Mouse (Mus musculus) adrenal gland, postnatal 14 days (tissue): ENCODE results near the gene Olfr199. TPM values are rescaled to one million over a fixed set of nuclear protein-coding genes. Genes with fewer than 3 reads are reported as not detected.
"Not testable (repeated sequence)": the region's sequence is repeated elsewhere in the genome, so short reads cannot be mapped to it uniquely, and the experiment has no call there.

Experiments
- DNase-seq: peaks from one replicate; pipeline ENCODE4 v3.0.0; 2021; ENCODE audit warnings: mixed read lengths
- long read RNA-seq, 2 experiments: library from polyadenylated mRNA; stranded (forward); transcript quantifications; one replicate each; pipeline ENCODE4 v2.0.0; 2021
- total RNA-seq: library from RNA; stranded (reverse); gene quantifications from 2 replicates; pipeline ENCODE4 v1.2.3, GENCODE M21; 2021

Gene Olfr199
- total RNA-seq: not detected in 2 replicates
- long read RNA-seq, experiment 1: 0 reads
- long read RNA-seq, experiment 2: 0 reads

DNA sequence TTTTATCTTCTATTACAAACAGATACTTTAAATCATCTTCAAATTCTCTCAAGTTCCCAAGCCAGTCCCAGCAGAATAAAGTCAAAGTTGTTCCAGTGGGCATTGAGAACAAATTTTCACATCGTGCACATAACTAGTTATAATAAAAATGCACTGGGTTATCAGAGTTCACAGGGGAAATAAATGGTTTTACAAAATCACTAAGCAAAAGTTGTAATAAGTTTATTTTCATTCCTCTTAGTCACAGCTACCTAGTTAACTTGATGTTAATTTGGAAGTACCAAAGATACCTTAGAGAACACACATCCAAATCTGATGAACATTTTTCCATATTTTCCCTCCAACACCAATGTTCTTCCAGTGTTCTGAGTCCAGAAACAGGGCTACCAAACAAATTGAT is at the start of gene Olfr199:
TSS of gene Olfr199 (minus strand) at position 101 of the 400 bp plus-strand sequence.
- not testable (repeated sequence) for DNase-seq

DNA sequence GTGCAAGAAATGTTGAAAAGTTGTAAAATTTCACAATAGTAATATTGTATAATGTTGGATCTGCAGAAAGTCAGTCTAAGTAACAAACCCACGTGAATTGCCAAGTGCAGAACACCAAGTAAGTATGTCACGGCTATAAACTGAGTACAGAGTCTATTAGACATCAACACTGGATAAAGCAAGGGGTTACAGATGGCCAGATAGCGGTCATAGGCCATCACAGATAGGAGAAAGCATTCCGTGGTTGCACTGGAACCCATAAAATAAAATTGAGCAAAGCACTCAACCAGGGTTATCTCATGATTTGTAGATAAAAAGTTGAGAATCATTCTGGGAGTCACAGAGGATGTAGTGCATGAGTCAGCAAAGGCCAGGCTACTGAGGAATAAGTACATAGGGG is 49.5 kb upstream of the Olfr199 start:
- not testable (repeated sequence) for DNase-seq

- no peak for DNase-seq
These were observed 30.1 kb upstream of the Olfr199 start for GRCm38 (mm10) chr16:59249684-59250083.

- not testable (repeated sequence) for DNase-seq
These were observed 1.7 kb downstream of the Olfr199 start for GRCm38 (mm10) chr16:59217861-59218260.

DNA sequence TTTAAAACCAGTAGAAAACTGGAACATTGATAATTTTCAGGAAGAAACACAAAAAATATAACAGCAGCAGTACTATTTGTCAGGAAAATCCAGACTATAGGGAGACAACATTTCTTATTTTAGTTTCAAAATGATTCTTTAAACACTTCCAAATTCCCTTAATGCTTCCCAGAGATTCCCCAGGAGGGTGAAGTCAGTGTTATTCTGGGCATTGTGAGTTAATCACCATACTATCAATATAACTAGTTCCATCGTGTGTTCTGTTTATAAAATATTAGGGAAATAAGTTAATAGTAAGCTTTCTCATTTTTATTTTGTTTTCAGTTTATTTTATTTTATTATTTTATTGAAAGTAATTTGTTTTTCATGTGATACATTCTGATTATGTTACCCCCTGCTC is 16.1 kb downstream of the Olfr199 start, which contains the start of gene Olfr198:
TSS of gene Olfr198 (minus strand) at position 101 of the 400 bp plus-strand sequence.
- not testable (repeated sequence) for DNase-seq

- DNase-seq: no peak
These were observed 49.2 kb downstream of the Olfr199 start, which contains the start of gene Olfr196 for GRCm38 (mm10) chr16:59170354-59170753. TSS of gene Olfr196 (minus strand) at chr16:59170454.

Other genes with a start within 250 kb of the Olfr199 start
- gene Olfr183, start 224.4 kb downstream of the Olfr199 start, total RNA-seq: not detected in 2 replicates
- not detected in 2 replicates for gene Olfr186, start 189.5 kb downstream of the Olfr199 start, total RNA-seq
- gene Olfr187, start 180.0 kb downstream of the Olfr199 start, total RNA-seq: not detected in 2 replicates
- gene Olfr190, start 141.8 kb downstream of the Olfr199 start, total RNA-seq: not detected in 2 replicates
- gene Olfr191, start 129.9 kb downstream of the Olfr199 start, total RNA-seq: not detected in 2 replicates
- gene Olfr193, start 107.9 kb downstream of the Olfr199 start, total RNA-seq: not detected in 2 replicates
- not detected in 2 replicates for gene Olfr194, start 98.7 kb downstream of the Olfr199 start, total RNA-seq
- gene Olfr195, start 72.7 kb downstream of the Olfr199 start, total RNA-seq: not detected in 2 replicates
- not detected in 2 replicates for gene Olfr196, start 49.3 kb downstream of the Olfr199 start, total RNA-seq
- gene Olfr198, start 16.2 kb downstream of the Olfr199 start, total RNA-seq: not detected in 2 replicates
- not detected in 2 replicates for gene Olfr201, start 52.9 kb upstream of the Olfr199 start, total RNA-seq
- not detected in 2 replicates for gene Olfr202, start 67.0 kb upstream of the Olfr199 start, total RNA-seq
- not detected in 2 replicates for gene Olfr203, start 79.1 kb upstream of the Olfr199 start, total RNA-seq
- 0.07 TPM in 1 of 2 replicates, not detected in the other for gene Olfr204, start 98.5 kb upstream of the Olfr199 start, total RNA-seq
- gene Olfr205, start 111.4 kb upstream of the Olfr199 start, total RNA-seq: not detected in 2 replicates
- gene Olfr206, start 129.5 kb upstream of the Olfr199 start, total RNA-seq: not detected in 2 replicates
- gene Olfr209, start 144.2 kb upstream of the Olfr199 start, total RNA-seq: not detected in 2 replicates
- not detected in 2 replicates for gene Gabrr3, start 187.6 kb upstream of the Olfr199 start, total RNA-seq